Mouse (Mus musculus): ENCODE results near the gene Tmem198b. TPM values are rescaled to one million over a fixed set of nuclear protein-coding genes. Genes with fewer than 3 reads are reported as not detected.

Gene Tmem198b
- total and polyA plus RNA-seq, 3 experiments, result 2.2 to 8.6 TPM; not detected in 1

DNA sequence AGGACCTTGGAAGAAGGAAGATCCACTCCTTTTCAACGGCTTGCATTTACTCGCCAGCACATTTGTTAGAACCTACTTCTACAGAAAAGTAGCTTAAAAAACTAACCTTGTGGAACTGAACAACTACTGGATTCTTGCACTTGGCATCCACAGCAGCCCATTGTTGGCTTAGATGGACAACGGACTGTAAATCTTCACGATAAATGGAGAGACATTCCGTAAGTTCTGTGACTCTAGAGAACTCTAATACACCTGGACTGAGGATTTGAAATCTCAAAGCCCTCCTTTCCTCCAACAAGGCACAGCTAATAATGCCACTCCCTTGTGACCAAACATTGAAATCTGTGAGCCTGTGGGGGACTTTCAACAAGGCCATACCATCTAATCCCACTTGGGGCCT is 39.1 kb upstream of the Tmem198b start:
- DNase-seq (ENCODE audit: low read depth, low spot score), result no peak
- H3K79me2 ChIP-seq (ENCODE audit: control insufficient read depth, insufficient read depth, low read length, poor library complexity), result 0 out of 2 replicates have a peak, but pooled peaks cover 2% of the 10 kb centered on the region
- no peak overlapping the region for H3K9ac ChIP-seq (ENCODE audit: control insufficient read depth, low read depth, low read length, poor library complexity, severe bottlenecking)
- no peak overlapping the region for H3K27ac ChIP-seq (ENCODE audit: control insufficient read depth, low read depth, low read length)
- TF ChIP-seq MAX (IDR thresholded peaks at IDR 0.05; ENCODE audit: low read length), result no peak
- no peak for TF ChIP-seq MXI1 (IDR thresholded peaks at IDR 0.05; ENCODE audit: low read depth, low read length)
- TF ChIP-seq GABPA (IDR thresholded peaks at IDR 0.05; ENCODE audit: low read depth, low read length), result no peak
- TF ChIP-seq POLR2AphosphoS5 (IDR thresholded peaks at IDR 0.05; ENCODE audit: borderline replicate concordance, low read depth, low read length), result no peak
- no peak for TF ChIP-seq ZNF384 (IDR thresholded peaks at IDR 0.05; ENCODE audit: low read depth, low read length)
- TF ChIP-seq RCOR1 (IDR thresholded peaks at IDR 0.05; ENCODE audit: low read depth, low read length), result no peak
- no peak for TF ChIP-seq NELFE (IDR thresholded peaks at IDR 0.05; ENCODE audit: low read depth, low read length)
- TF ChIP-seq ZMIZ1 (IDR thresholded peaks at IDR 0.05; ENCODE audit: low read depth, low read length), result no peak
- H3K9me3 ChIP-seq (replicated peaks; ENCODE audit: insufficient read depth, low read length), result no peaks in the 10 kb centered on the region
- peaks cover 28 to 49% of the 10 kb centered on the region in 2 experiments for H3K36me3 ChIP-seq (ENCODE audit: control insufficient read depth in 1 of 2, insufficient read depth in 2 of 2, low read length in 2 of 2)
- H3K4me1 ChIP-seq (ENCODE audit: control insufficient read depth in 1 of 2, insufficient read depth in 2 of 2, low read length in 2 of 2), result peaks cover 15 to 21% of the 10 kb centered on the region in 2 experiments
- no peaks in the 10 kb centered on the region for H3K27me3 ChIP-seq (ENCODE audit: control insufficient read depth in 1 of 2, insufficient read depth in 2 of 2, low read length in 2 of 2)
- no peak overlapping the region for H3K4me3 ChIP-seq (ENCODE audit: control insufficient read depth in 1 of 2, insufficient read depth in 1 of 2, low read depth in 2 of 2, low read length in 2 of 2)

DNA sequence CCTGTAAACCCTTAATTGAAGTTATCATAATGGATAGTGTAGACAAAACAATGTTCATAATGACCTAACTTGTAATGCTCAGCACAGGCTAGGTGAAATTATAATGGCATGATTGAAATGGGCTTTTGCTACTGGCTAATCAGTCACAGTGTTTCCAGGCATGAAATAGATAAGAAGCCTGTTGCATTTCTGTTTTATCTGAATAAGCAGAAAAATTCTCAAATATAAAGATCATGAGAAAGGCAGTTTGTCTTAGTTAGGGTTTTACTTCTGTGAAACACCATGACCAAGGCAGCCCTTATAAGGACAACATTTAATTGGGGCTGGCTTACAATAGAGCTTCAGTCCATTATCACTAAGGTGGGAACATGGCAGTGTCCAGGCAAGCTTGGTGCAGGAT is 36.4 kb upstream of the Tmem198b start:
- DNase-seq (ENCODE audit: low read depth, low spot score), result peak; percentile 38
- Histone ChIP-seq H3K9me3 (replicated peaks; ENCODE audit: insufficient read depth, low read length) (no peaks in the 10 kb centered on the region), H3K4me3 (ENCODE audit: control insufficient read depth in 1 of 2, insufficient read depth in 1 of 2, low read depth in 2 of 2, low read length in 2 of 2) (no peak overlapping the region), H3K27me3 (ENCODE audit: control insufficient read depth in 1 of 2, insufficient read depth in 2 of 2, low read length in 2 of 2) (no peaks in the 10 kb centered on the region), H3K36me3 (ENCODE audit: control insufficient read depth in 1 of 2, insufficient read depth in 2 of 2, low read length in 2 of 2) (peaks cover 29 to 38% of the 10 kb centered on the region in 2 experiments), H3K9ac (ENCODE audit: control insufficient read depth, low read depth, low read length, poor library complexity, severe bottlenecking) (no peak overlapping the region), H3K79me2 (ENCODE audit: control insufficient read depth, insufficient read depth, low read length, poor library complexity) (0 out of 2 replicates have a peak, but pooled peaks cover 4% of the 10 kb centered on the region), H3K27ac (ENCODE audit: control insufficient read depth, low read depth, low read length) (no peak overlapping the region), H3K4me1 (ENCODE audit: control insufficient read depth in 1 of 2, insufficient read depth in 2 of 2, low read length in 2 of 2) (peaks cover 15 to 23% of the 10 kb centered on the region in 2 experiments)
- TF ChIP-seq JUND (IDR thresholded peaks at IDR 0.05; ENCODE audit: low read depth, low read length), result no peak
- peak; percentile 80 for TF ChIP-seq GATA1 (IDR thresholded peaks at IDR 0.05; ENCODE audit: low read depth, low read length)
- peak; percentile 75 to 81; a peak in 3 of 4 replicates for TF ChIP-seq EP300 (IDR thresholded peaks at IDR 0.05; ENCODE audit: low read depth in 1 of 2, low read length in 2 of 2)
- no peak for TF ChIP-seq RAD21 (IDR thresholded peaks at IDR 0.05; ENCODE audit: low read depth, low read length)
- TF ChIP-seq TCF12 (IDR thresholded peaks at IDR 0.05; ENCODE audit: low read depth, low read length), result peak; percentile 84
- 0 out of 2 replicates have a peak, but pooled peaks have one; percentile 14 for TF ChIP-seq TAL1 (IDR thresholded peaks at IDR 0.05; ENCODE audit: low read length)
- no peak for TF ChIP-seq SMC3 (IDR thresholded peaks at IDR 0.05; ENCODE audit: low read depth, low read length)
- TF ChIP-seq ETS1 (IDR thresholded peaks at IDR 0.05; ENCODE audit: low read depth, low read length), result peak; percentile 58; the same call in 1 of the 2 replicates
- 0 out of 2 replicates have a peak, but pooled peaks have one; percentile 19 for TF ChIP-seq SIN3A (IDR thresholded peaks at IDR 0.05; ENCODE audit: low read length)
- TF ChIP-seq CTCF (IDR thresholded peaks at IDR 0.05 in 2 of 3, conservative IDR thresholded peaks at IDR 0.05 in 1 of 3; ENCODE audit: control insufficient read depth in 1 of 3, insufficient read depth in 1 of 3, low read depth in 2 of 3, low read length in 3 of 3, poor library complexity in 1 of 3, severe bottlenecking in 1 of 3), result no peak

Data from MEL (cell line).